Mouse (Mus musculus): Measurements from ENCODE around the gene Ptprt. TPM values are rescaled to one million over a fixed set of nuclear protein-coding genes. Genes with fewer than 3 reads are reported as not detected.
A peak's percentile ranks its signal among the peaks of the same experiment; 100 is the strongest.
"Not testable (repeated sequence)": the region's sequence is repeated elsewhere in the genome, so short reads cannot be mapped to it uniquely, and the experiment has no call there.

Gene Ptprt
- total RNA-seq, 2 experiments from 2014 or later, result 94.2 to 103 TPM

- intact Hi-C loops (cut with DNase I), result no loop called here
- DNase-seq (ENCODE audit: low spot score in 2 of 2), result no peak
Measured at GRCm38 (mm10) chr2:161513256-161513655, 1147.7 kb downstream of the Ptprt start.

- DNase-seq (ENCODE audit: low spot score in 2 of 2); intact Hi-C loops (cut with DNase I): not testable (repeated sequence)
Measured at GRCm38 (mm10) chr2:161511880-161512570, 1148.9 kb downstream of the Ptprt start.

GRCm38 (mm10) chr2:161511101-161511759 lies 1149.7 kb downstream of the Ptprt start:
- intact Hi-C loops (cut with DNase I), result no loop called here
- DNase-seq (ENCODE audit: low spot score in 2 of 2), result no peak

GRCm38 (mm10) chr2:161499097-161499899 lies 1161.6 kb downstream of the Ptprt start:
- intact Hi-C loops (cut with DNase I), result no loop called here
- DNase-seq (ENCODE audit: low spot score in 2 of 2), result no peak

GRCm38 (mm10) chr2:161498449-161499096 lies 1162.4 kb downstream of the Ptprt start:
- peak in 1 of 2 experiments; percentile 13 for DNase-seq (ENCODE audit: low spot score in 2 of 2)
- intact Hi-C loops (cut with DNase I), result no loop called here

- intact Hi-C loops (cut with DNase I), result no loop called here
Measured at GRCm38 (mm10) chr2:161481741-161482140, 1179.2 kb downstream of the Ptprt start.

GRCm38 (mm10) chr2:161480445-161480844 lies 1180.5 kb downstream of the Ptprt start:
- intact Hi-C loops (cut with DNase I), result no loop called here

More at GRCm38 (mm10) chr2:161481741-161482140, 1179.2 kb downstream of the Ptprt start:
- DNase-seq (ENCODE audit: low spot score in 2 of 2), result no peak

More at GRCm38 (mm10) chr2:161480445-161480844, 1180.5 kb downstream of the Ptprt start:
- no peak for DNase-seq (ENCODE audit: low spot score in 2 of 2)
